9 mouse cellular contexts compared by ENCODE assay signal in genomic region chr11:111064751-111065527, GRCm38 (mm10). TPM values are rescaled to one million over a fixed set of nuclear protein-coding genes. Genes with fewer than 3 reads are reported as not detected.
DNase-seq lines count a peak whose midpoint lies in the region; ATAC-seq and TF ChIP-seq lines count a peak whose summit lies in the region.
"Had no signal": no experiment of that assay in that cellular context is flagged by ENCODE, and none has a peak within 500 bp of the region (broad histone marks: within the 10 kb centered on the region; RNA-seq: fewer than 3 reads in every experiment).

No protein-coding gene starts in this region.

- peak overlapping the region; percentile 98 for H3K4me2 ChIP-seq in intestine, postnatal 0 days (replicated peaks; ENCODE audit: low read depth)
- H3K4me2 ChIP-seq in limb, embryonic 12.5 days = peak overlapping the region; percentile 95
- peak overlapping the region; percentile 89 for H3K4me2 ChIP-seq in midbrain, embryonic 12.5 days (replicated peaks)

- peak overlapping the region; percentile 37; the same call in 1 of the 2 replicates for H3K9ac ChIP-seq in intestine, postnatal 0 days (ENCODE audit: low read depth, low read length)
- peak overlapping the region; percentile 50 for H3K9ac ChIP-seq in limb, embryonic 12.5 days (replicated peaks)
- H3K9ac ChIP-seq in midbrain, embryonic 12.5 days (replicated peaks) = peak overlapping the region; percentile 32; the same call in 1 of the 2 replicates

- H3K27me3 ChIP-seq in intestine, postnatal 0 days (replicated peaks; ENCODE audit: control insufficient read depth, insufficient read depth, low read length) = no peaks in the 10 kb centered on the region
- no peaks in the 10 kb centered on the region; the same call in 1 of the 2 replicates for H3K27me3 ChIP-seq in limb, embryonic 12.5 days
- H3K27me3 ChIP-seq in midbrain, embryonic 12.5 days = peaks cover 14% of the 10 kb centered on the region

- peak overlapping the region; percentile 66; the same call in 1 of the 2 replicates for H3K27ac ChIP-seq in cortical plate, adult 2 months (ENCODE audit: insufficient read depth, low read length)
- no peak overlapping the region for H3K27ac ChIP-seq in intestine, postnatal 0 days (ENCODE audit: low read depth, low read length)
- peak overlapping the region; percentile 76 for H3K27ac ChIP-seq in limb, embryonic 12.5 days
- H3K27ac ChIP-seq in midbrain, embryonic 12.5 days (replicated peaks) = peak overlapping the region; percentile 36

- DNase-seq in cerebellum, postnatal 10 days = peak; percentile 68 to 69
- DNase-seq in cerebellum, adult 9-10 months = no peak
- peak; percentile 16 for DNase-seq in gastrocnemius, postnatal 25 days
- peak; percentile 25 to 61 for DNase-seq in spleen, postnatal 4 days (ENCODE audit: low spot score in 2 of 2)

- no peak for TF ChIP-seq POLR2A in cortical plate, adult 2 months (IDR thresholded peaks at IDR 0.05; ENCODE audit: extremely low read depth, insufficient read depth, low read length)

- no peaks in the 10 kb centered on the region for H3K9me3 ChIP-seq in intestine, postnatal 0 days (ENCODE audit: control insufficient read depth)
- no peaks in the 10 kb centered on the region for H3K9me3 ChIP-seq in limb, embryonic 12.5 days
- no peaks in the 10 kb centered on the region for H3K9me3 ChIP-seq in midbrain, embryonic 12.5 days

- no peak for ATAC-seq in intestine, postnatal 0 days
- no peak for ATAC-seq in limb, embryonic 12.5 days (ENCODE audit: insufficient number of reproducible peaks, insufficient read depth, low FRiP score, low TSS enrichment, low read depth)
- ATAC-seq in midbrain, embryonic 12.5 days (ENCODE audit: low FRiP score, low read depth) = peak; percentile 35; the same call in 1 of the 2 replicates

- under 1% methylated on average over 25 of the region's 25 CpGs for WGBS in intestine, postnatal 0 days
- WGBS in limb, embryonic 12.5 days = under 1% methylated on average over 25 of the region's 25 CpGs
- 1% methylated on average over 25 of the region's 25 CpGs for WGBS in midbrain, embryonic 12.5 days

- H3K36me3 ChIP-seq in intestine, postnatal 0 days (ENCODE audit: control insufficient read depth, insufficient read depth) = no peaks in the 10 kb centered on the region
- H3K36me3 ChIP-seq in limb, embryonic 12.5 days = no peaks in the 10 kb centered on the region
- no peaks in the 10 kb centered on the region for H3K36me3 ChIP-seq in midbrain, embryonic 12.5 days
- H3K36me3 ChIP-seq: G1E had no signal

- TF ChIP-seq CTCF in cortical plate, adult 2 months (IDR thresholded peaks at IDR 0.05; ENCODE audit: extremely low read depth, insufficient read depth, low read length) = peak; percentile 75
- TF ChIP-seq CTCF in intestine, postnatal 0 days (IDR thresholded peaks at IDR 0.05; ENCODE audit: low read depth) = peak; percentile 83

- H3K4me3 ChIP-seq in cortical plate, adult 2 months (ENCODE audit: insufficient read depth, low read length) = peak overlapping the region; percentile 53
- peak overlapping the region; percentile 69 for H3K4me3 ChIP-seq in intestine, postnatal 0 days (ENCODE audit: low read depth, low read length)
- peak overlapping the region; percentile 68 for H3K4me3 ChIP-seq in limb, embryonic 12.5 days (replicated peaks)
- peak overlapping the region; percentile 62 for H3K4me3 ChIP-seq in midbrain, embryonic 12.5 days

- H3K4me1 ChIP-seq in cortical plate, adult 2 months (ENCODE audit: control insufficient read depth, insufficient read depth, low read length) = 0 out of 2 replicates have a peak, but pooled peaks cover 1% of the 10 kb centered on the region
- H3K4me1 ChIP-seq in intestine, postnatal 0 days (replicated peaks; ENCODE audit: control insufficient read depth, insufficient read depth, low read length) = no peaks in the 10 kb centered on the region
- peaks cover 22% of the 10 kb centered on the region for H3K4me1 ChIP-seq in limb, embryonic 12.5 days (replicated peaks)
- H3K4me1 ChIP-seq in midbrain, embryonic 12.5 days = peaks cover 5% of the 10 kb centered on the region

RNA-seq across cellular contexts. Expression of gene Kcnj2, which starts 1.0 kb away (rescaled TPM):
- 11.4 and 11.9 TPM in 2 replicates for polyA plus RNA-seq in cortical plate, adult 2 months (2012; rRNA removed)
- 10 to 100 TPM; 31.9 to 51.3 TPM for total RNA-seq in gastrocnemius, postnatal 25 days (2021)
- polyA plus RNA-seq in intestine, postnatal 0 days (2015; fragmentation: Nextera tagmentation; extraction: Ambion mirVana) = 0.66 and 0.76 TPM in 2 replicates
- polyA plus RNA-seq in limb, embryonic 12.5 days (2016; fragmentation: Nextera tagmentation; extraction: Ambion mirVana) = 5.0 and 6.4 TPM in 2 replicates
- 1.1 and 1.2 TPM in 2 replicates for polyA plus RNA-seq in midbrain, embryonic 12.5 days (2016; fragmentation: Nextera tagmentation; extraction: Ambion mirVana)
- polyA plus RNA-seq: G1E had no signal
